In the genomic region with DNA sequence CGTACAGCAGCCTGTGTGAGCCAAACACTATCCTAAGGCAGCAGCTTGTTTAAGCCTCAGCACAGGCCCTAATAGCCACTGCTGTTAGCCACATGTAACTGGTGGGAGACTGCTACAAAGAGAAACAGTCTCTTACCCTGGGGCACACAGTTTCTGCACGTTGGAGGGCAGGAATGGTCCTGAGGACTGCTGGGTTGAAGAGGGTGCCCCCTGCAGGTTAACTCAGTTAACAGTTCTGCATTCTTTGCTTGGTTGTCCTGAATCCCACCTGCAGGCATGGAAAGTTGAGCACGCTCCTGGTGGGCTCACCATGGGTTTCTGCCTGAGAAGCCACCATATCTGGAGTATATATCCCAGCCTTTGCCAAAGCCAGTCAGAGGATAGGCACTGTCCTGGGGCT, we compare ENCODE assay signal across 8 mouse cellular contexts. TPM values are rescaled to one million over a fixed set of nuclear protein-coding genes. Genes with fewer than 3 reads are reported as not detected.
DNase-seq lines count a peak whose midpoint lies in the region; ATAC-seq and TF ChIP-seq lines count a peak whose summit lies in the region.

No protein-coding gene starts in this region.

- WGBS in liver, postnatal 0 days (ENCODE audit: insufficient replicate concordance), result 58% methylated on average over 3 of the region's 3 CpGs
- 38% methylated on average over 3 of the region's 3 CpGs for WGBS in liver, embryonic 12.5 days (ENCODE audit: insufficient replicate concordance)
- WGBS in neural tube, embryonic 15.5 days, result 53% methylated on average over 3 of the region's 3 CpGs

- H3K27me3 ChIP-seq in liver, postnatal 0 days (ENCODE audit: insufficient read depth, low read length), result peaks cover 7% of the 10 kb centered on the region
- peaks cover 74% of the 10 kb centered on the region for H3K27me3 ChIP-seq in liver, embryonic 12.5 days (replicated peaks)
- H3K27me3 ChIP-seq in neural tube, embryonic 15.5 days (replicated peaks), result peaks cover 10% of the 10 kb centered on the region

- TF ChIP-seq EP300 in liver, postnatal 0 days (IDR thresholded peaks at IDR 0.05; ENCODE audit: low read depth), result no peak

- no peak overlapping the region for H3K9ac ChIP-seq in liver, postnatal 0 days (replicated peaks)
- H3K9ac ChIP-seq in liver, embryonic 12.5 days, result no peak overlapping the region
- H3K9ac ChIP-seq in neural tube, embryonic 15.5 days (replicated peaks), result no peak overlapping the region

- peak; percentile 64 for TF ChIP-seq CTCF in liver, postnatal 0 days (IDR thresholded peaks at IDR 0.05; ENCODE audit: low read depth)
- TF ChIP-seq CTCF in cortical plate, adult 2 months (IDR thresholded peaks at IDR 0.05; ENCODE audit: extremely low read depth, insufficient read depth, low read length), result peak; percentile 61

- H3K27ac ChIP-seq in liver, postnatal 0 days (ENCODE audit: low read depth), result no peak overlapping the region
- H3K27ac ChIP-seq in liver, embryonic 12.5 days, result no peak overlapping the region
- H3K27ac ChIP-seq in cortical plate, adult 2 months (ENCODE audit: insufficient read depth, low read length), result no peak overlapping the region
- H3K27ac ChIP-seq in neural tube, embryonic 15.5 days (replicated peaks), result no peak overlapping the region

- 0 out of 2 replicates have a peak, but pooled peaks cover 2% of the 10 kb centered on the region for H3K4me1 ChIP-seq in liver, postnatal 0 days (ENCODE audit: insufficient read depth)
- peaks cover 15% of the 10 kb centered on the region for H3K4me1 ChIP-seq in liver, embryonic 12.5 days
- peaks cover 6% of the 10 kb centered on the region for H3K4me1 ChIP-seq in cortical plate, adult 2 months (ENCODE audit: control insufficient read depth, insufficient read depth, low read length)
- peaks cover 18% of the 10 kb centered on the region for H3K4me1 ChIP-seq in neural tube, embryonic 15.5 days

- DNase-seq in embryo, embryonic 10 days (ENCODE audit: low spot score), result peak; percentile 45
- DNase-seq in embryo, embryonic 9.5 days (ENCODE audit: extremely low spot score), result no peak
- DNase-seq in liver, postnatal 0 days, result peak; percentile 26
- peak; percentile 47 to 65 for DNase-seq in kidney, postnatal 4 days
- no peak for DNase-seq in spleen, postnatal 36 days (ENCODE audit: low spot score in 2 of 2)

- ATAC-seq in liver, postnatal 0 days, result no peak
- no peak for ATAC-seq in liver, embryonic 12.5 days
- no peak for ATAC-seq in neural tube, embryonic 15.5 days (ENCODE audit: low FRiP score)

- H3K9me3 ChIP-seq in liver, postnatal 0 days (ENCODE audit: low read length), result no peaks in the 10 kb centered on the region
- no peaks in the 10 kb centered on the region for H3K9me3 ChIP-seq in liver, embryonic 12.5 days (replicated peaks)
- H3K9me3 ChIP-seq in neural tube, embryonic 15.5 days (replicated peaks), result no peaks in the 10 kb centered on the region

- no peak overlapping the region for H3K4me3 ChIP-seq in liver, postnatal 0 days (ENCODE audit: low read depth, low read length)
- H3K4me3 ChIP-seq in liver, embryonic 12.5 days, result no peak overlapping the region
- H3K4me3 ChIP-seq in cortical plate, adult 2 months (ENCODE audit: insufficient read depth, low read length), result no peak overlapping the region
- H3K4me3 ChIP-seq in neural tube, embryonic 15.5 days (replicated peaks), result no peak overlapping the region

- TF ChIP-seq POLR2A in cortical plate, adult 2 months (IDR thresholded peaks at IDR 0.05; ENCODE audit: extremely low read depth, insufficient read depth, low read length), result no peak

- H3K36me3 ChIP-seq in liver, postnatal 0 days (replicated peaks; ENCODE audit: insufficient read depth, low read length), result no peaks in the 10 kb centered on the region
- H3K36me3 ChIP-seq in liver, embryonic 12.5 days, result no peaks in the 10 kb centered on the region
- H3K36me3 ChIP-seq in neural tube, embryonic 15.5 days, result no peaks in the 10 kb centered on the region

- no peak overlapping the region for H3K4me2 ChIP-seq in liver, postnatal 0 days (ENCODE audit: low read depth, low read length)
- H3K4me2 ChIP-seq in liver, embryonic 12.5 days, result no peak overlapping the region
- H3K4me2 ChIP-seq in neural tube, embryonic 15.5 days, result no peak overlapping the region

RNA-seq across cellular contexts. Expression of gene Neurl1b, which starts 6.9 kb away (rescaled TPM):
- 0.05 and 0.06 TPM in 2 replicates for polyA plus RNA-seq in liver, postnatal 0 days (2015; fragmentation: Nextera tagmentation; extraction: Ambion mirVana)
- polyA plus RNA-seq in liver, embryonic 12.5 days (2016; fragmentation: Nextera tagmentation; extraction: Ambion mirVana), result 0.06 and 0.10 TPM in 2 replicates
- polyA plus RNA-seq in cortical plate, adult 2 months (2012; rRNA removed), result 53.4 and 56.8 TPM in 2 replicates
- polyA plus RNA-seq in neural tube, embryonic 15.5 days (2015; fragmentation: Nextera tagmentation; extraction: Ambion mirVana), result 1.3 and 1.8 TPM in 2 replicates

Comparison
In these comparisons a context has a peak if more than half of its experiments do, and no peak if none do; other contexts are left out.
1. DNase-seq: peak in embryo, embryonic 10 days (single experiment), liver, postnatal 0 days (single experiment) and kidney, postnatal 4 days (2 of 2); none in embryo, embryonic 9.5 days (single experiment) and spleen, postnatal 36 days (0 of 2).
2. RNA of gene Neurl1b, which starts 6.9 kb away (polyA plus RNA-seq): 53.4 to 56.8 TPM in cortical plate, adult 2 months; 1.3 to 1.8 TPM in neural tube, embryonic 15.5 days, 0.06 to 0.10 TPM in liver, embryonic 12.5 days and 0.05 to 0.06 TPM in liver, postnatal 0 days; every median in the first group is over 10 times any median in the second.